Mouse (Mus musculus) intestine, postnatal 0 days (tissue): ENCODE measurements around the gene Tnfsf12. TPM values are rescaled to one million over a fixed set of nuclear protein-coding genes. Genes with fewer than 3 reads are reported as not detected.
"Not testable (repeated sequence)": the region's sequence is repeated elsewhere in the genome, so short reads cannot be mapped to it uniquely, and the experiment has no call there.

Experiments used
- ATAC-seq: fragments of 200-750 bp; cut with Nextera tagmentation; 2 replicates; pipeline ENCODE4 v1.8.0; 2017; ENCODE audit warnings: mild to moderate bottlenecking, moderate TSS enrichment, moderate library complexity
- H3K27ac ChIP-seq: fragments of 300-500 bp; sonication (generic); 2 replicates; pipeline ENCODE4 v1.5.1; 2014; ENCODE audit warnings: mild to moderate bottlenecking, low read depth, low read length, moderate library complexity
- H3K27me3 ChIP-seq: fragments of 300-500 bp; sonication (generic); replicated peaks from 2 replicates; pipeline ENCODE4 v1.6.1; 2014; ENCODE audit warnings: low read length, mixed read lengths; ENCODE audit not compliant: control insufficient read depth, insufficient read depth
- H3K36me3 ChIP-seq: fragments of 300-500 bp; sonication (generic); 2 replicates; pipeline ENCODE4 v1.6.1; 2014; ENCODE audit warnings: mild to moderate bottlenecking, moderate library complexity; ENCODE audit not compliant: control insufficient read depth, insufficient read depth
- H3K4me1 ChIP-seq: fragments of 300-500 bp; sonication (generic); replicated peaks from 2 replicates; pipeline ENCODE4 v1.6.1; 2014; ENCODE audit warnings: antibody characterized with exemption, low read length, mixed read lengths; ENCODE audit not compliant: control insufficient read depth, insufficient read depth
- H3K4me2 ChIP-seq: fragments of 300-500 bp; sonication (generic); replicated peaks from 2 replicates; pipeline ENCODE4 v1.6.1; 2014; ENCODE audit warnings: low read depth, mild to moderate bottlenecking, moderate library complexity
- H3K4me3 ChIP-seq: fragments of 300-500 bp; sonication (generic); 2 replicates; pipeline ENCODE4 v1.5.1; 2014; ENCODE audit warnings: low read depth, low read length
- H3K9ac ChIP-seq: fragments of 300-500 bp; sonication (generic); 2 replicates; pipeline ENCODE4 v1.6.1; 2014; ENCODE audit warnings: mild to moderate bottlenecking, low read depth, low read length
- H3K9me3 ChIP-seq: fragments of 300-500 bp; sonication (generic); 2 replicates; pipeline ENCODE4 v1.6.1; 2016; ENCODE audit warnings: mixed run types; ENCODE audit not compliant: control insufficient read depth
- CTCF ChIP-seq: sonication (generic); IDR thresholded peaks from 2 replicates; pipeline ENCODE4 v1.5.1; 2016; ENCODE audit warnings: low read depth, mild to moderate bottlenecking, control low read depth, antibody characterized with exemption, moderate library complexity
- WGBS: fragments of 180-500 bp; shearing (Covaris S2); extraction: QIAGEN DNeasy Blood & Tissue Kit; methylation state at CpG from one replicate; pipeline ENCODE4 v1.1.7; 2014; 5-methylcytosine and 5-hydroxymethylcytosine counted together
- polyA plus RNA-seq: library from polyadenylated mRNA; unstranded; fragments of >200 nt; fragmentation: Nextera tagmentation; extraction: Ambion mirVana; gene quantifications from 2 replicates; pipeline ENCODE4 v1.2.1, GENCODE M21; 2015

The Tnfsf12 gene
- polyA plus RNA-seq: 6.6 and 7.2 TPM in 2 replicates

- peak; percentile 45 for TF ChIP-seq CTCF
- Histone ChIP-seq H3K9me3 (no peaks in the 10 kb centered on the region), H3K4me2 (peak within 1 kb of the TSS; percentile 74), H3K27me3 (no peaks in the 10 kb centered on the region), H3K9ac (peak within 1 kb of the TSS; percentile 65), H3K36me3 (no peaks in the 10 kb centered on the region), H3K4me3 (peak within 1 kb of the TSS; percentile 50), H3K4me1 (0 out of 2 replicates have a peak, but pooled peaks cover 7% of the 10 kb centered on the region), H3K27ac (peak within 1 kb of the TSS; percentile 83)
- WGBS: 10% methylated on average over 40 of the region's 41 CpGs
- ATAC-seq: no peak
Observed at GRCm38 (mm10) chr11:69695361-69696181, at the start of gene Tnfsf12, which contains the start of gene Tnfsfm13. Gene Tnfsf12 (minus strand): TSS chr11:69695849. Gene Tnfsfm13 (minus strand): TSS chr11:69696098.

- not testable (repeated sequence) for H3K4me2 ChIP-seq, H3K9me3 ChIP-seq, H3K27ac ChIP-seq, H3K9ac ChIP-seq, H3K4me3 ChIP-seq, H3K4me1 ChIP-seq, ATAC-seq, H3K27me3 ChIP-seq
- WGBS: 88% methylated on average over 2 of the region's 3 CpGs
- peaks cover 29% of the 10 kb centered on the region for H3K36me3 ChIP-seq
- TF ChIP-seq CTCF: peak; percentile 53
Observed at GRCm38 (mm10) chr11:69731408-69731807, 35.8 kb upstream of the Tnfsf12 start.

- Histone ChIP-seq H3K36me3 (peaks cover 5% of the 10 kb centered on the region), H3K9me3 (no peaks in the 10 kb centered on the region), H3K27me3 (no peaks in the 10 kb centered on the region), H3K27ac (no peak overlapping the region), H3K4me3 (no peak overlapping the region), H3K9ac (no peak overlapping the region), H3K4me2 (no peak overlapping the region), H3K4me1 (no peaks in the 10 kb centered on the region)
- 34% methylated on average over 3 of the region's 3 CpGs for WGBS
- peak; percentile 71 for TF ChIP-seq CTCF
- no peak for ATAC-seq
Observed at GRCm38 (mm10) chr11:69729063-69729462, 33.4 kb upstream of the Tnfsf12 start.

GRCm38 (mm10) chr11:69725951-69726350 is 30.3 kb upstream of the Tnfsf12 start:
- H3K4me3 ChIP-seq: no peak overlapping the region
- no peaks in the 10 kb centered on the region for H3K9me3 ChIP-seq
- no peak for TF ChIP-seq CTCF
- H3K36me3 ChIP-seq: no peaks in the 10 kb centered on the region
- H3K4me2 ChIP-seq: no peak overlapping the region
- H3K27ac ChIP-seq: no peak overlapping the region
- H3K4me1 ChIP-seq: no peaks in the 10 kb centered on the region
- ATAC-seq: no peak
- no peak overlapping the region for H3K9ac ChIP-seq
- no peaks in the 10 kb centered on the region for H3K27me3 ChIP-seq
- 39% methylated on average over 5 of the region's 5 CpGs for WGBS

GRCm38 (mm10) chr11:69723074-69723473 is 27.4 kb upstream of the Tnfsf12 start:
- H3K4me1 ChIP-seq: no peaks in the 10 kb centered on the region
- TF ChIP-seq CTCF: no peak
- H3K9ac ChIP-seq: no peak overlapping the region
- H3K27ac ChIP-seq: no peak overlapping the region
- no peaks in the 10 kb centered on the region for H3K27me3 ChIP-seq
- H3K4me3 ChIP-seq: no peak overlapping the region
- no peak for ATAC-seq
- no peak overlapping the region for H3K4me2 ChIP-seq
- no peaks in the 10 kb centered on the region for H3K36me3 ChIP-seq
- no peaks in the 10 kb centered on the region for H3K9me3 ChIP-seq
- 37% methylated on average over 2 of the region's 2 CpGs for WGBS

- no peak for TF ChIP-seq CTCF
- Histone ChIP-seq H3K27ac (no peak overlapping the region), H3K4me1 (no peaks in the 10 kb centered on the region), H3K9ac (no peak overlapping the region), H3K4me2 (no peak overlapping the region), H3K36me3 (no peaks in the 10 kb centered on the region), H3K27me3 (no peaks in the 10 kb centered on the region), H3K4me3 (no peak overlapping the region), H3K9me3 (no peaks in the 10 kb centered on the region)
- ATAC-seq: no peak
- WGBS: 53% methylated on average over 6 of the region's 6 CpGs
Observed at GRCm38 (mm10) chr11:69720852-69721251, 25.2 kb upstream of the Tnfsf12 start.
